15 mouse cellular contexts compared by ENCODE assay signal in the genomic region with DNA sequence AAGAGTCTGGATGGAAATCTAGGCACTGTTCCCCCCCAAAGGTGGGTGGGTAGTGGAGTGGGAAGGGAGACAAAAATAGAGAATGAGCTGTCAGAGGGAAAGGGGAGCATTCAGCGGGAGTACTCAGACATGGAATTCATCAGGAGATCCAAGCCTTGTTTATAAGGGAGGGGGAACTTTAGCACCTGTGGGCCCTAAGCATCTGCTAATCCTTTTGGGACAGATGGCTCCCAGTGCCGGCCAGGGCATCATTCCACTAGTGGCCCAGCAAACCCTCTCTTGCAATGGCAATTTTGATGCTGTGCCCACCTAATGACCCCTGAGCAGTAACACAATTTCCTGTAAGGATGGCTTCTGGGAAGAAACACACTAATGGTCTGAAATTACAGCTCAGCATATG. TPM values are rescaled to one million over a fixed set of nuclear protein-coding genes. Genes with fewer than 3 reads are reported as not detected.
DNase-seq lines count a peak whose midpoint lies in the region.
"Had no signal": no experiment of that assay in that cellular context is flagged by ENCODE, and none has a peak within 500 bp of the region (broad histone marks: within the 10 kb centered on the region; RNA-seq: fewer than 3 reads in every experiment).

No protein-coding gene starts in this region.

- DNase-seq in frontal cortex, adult 2 months (ENCODE audit: extremely low spot score in 1 of 2, low spot score in 1 of 2): peak; percentile 35 to 70
- no peak for DNase-seq in frontal cortex, postnatal 14 days (ENCODE audit: low spot score in 2 of 2)
- DNase-seq in brain, adult 2 months (ENCODE audit: low read depth, low spot score): peak; percentile 99
- peak; percentile 99 for DNase-seq in cerebellum, adult 11-12 months
- peak; percentile 95 to 97 for DNase-seq in cerebellum, postnatal 36 days
- no peak for DNase-seq in thymus, postnatal 4 days
- no peak for DNase-seq in heart, postnatal 4 days
- no peak for DNase-seq in c-Kit-positive CD71-positive TER-119-positive erythroid progenitor cells, embryonic 14.5 days (ENCODE audit: low spot score)
- DNase-seq: kidney, adult 18-20 months; kidney, postnatal 25 days; layer of hippocampus, adult 9-11 months; lung, postnatal 14 days had no signal

RNA-seq across cellular contexts. Expression of gene Clnk, which starts 5.0 kb away (rescaled TPM):
- 0.08 and 0.10 TPM in 2 replicates for polyA plus RNA-seq in frontal cortex, adult 2 months (2012; rRNA removed)
- total RNA-seq in heart, postnatal 4 days (2021): not detected
- polyA plus RNA-seq: C2C12; gonadal fat pad, adult 2 months; limb, embryonic 13.5 days had no signal

Comparison
In these comparisons a context has a peak if more than half of its experiments do, and no peak if none do; other contexts are left out.
1. DNase-seq: peak in frontal cortex, adult 2 months (2 of 2), brain, adult 2 months (single experiment), cerebellum, adult 11-12 months (single experiment) and cerebellum, postnatal 36 days (2 of 2); none in frontal cortex, postnatal 14 days (0 of 2), thymus, postnatal 4 days (single experiment), heart, postnatal 4 days (single experiment) and c-Kit-positive CD71-positive TER-119-positive erythroid progenitor cells, embryonic 14.5 days (single experiment).